Mouse (Mus musculus) kidney, embryonic 14.5 days (tissue): Measurements from ENCODE around the gene Ubap2l. TPM values are rescaled to one million over a fixed set of nuclear protein-coding genes. Genes with fewer than 3 reads are reported as not detected.

ENCODE experiments used
- ATAC-seq: fragments of 200-750 bp; cut with Nextera tagmentation; 2 replicates; pipeline ENCODE4 v1.8.0; 2017; ENCODE audit warnings: moderate number of reproducible peaks, mild to moderate bottlenecking, moderate TSS enrichment, moderate library complexity; ENCODE audit not compliant: low FRiP score, low TSS enrichment
- H3K27ac ChIP-seq: fragments of 300-500 bp; sonication (generic); 2 replicates; pipeline ENCODE4 v1.5.1; 2014; ENCODE audit warnings: low read depth, mild to moderate bottlenecking, low read length, moderate library complexity, mixed read lengths
- H3K27me3 ChIP-seq: fragments of 300-500 bp; sonication (generic); 2 replicates; pipeline ENCODE4 v1.6.1; 2014; ENCODE audit warnings: mild to moderate bottlenecking, low read length; ENCODE audit not compliant: control insufficient read depth, insufficient read depth
- H3K36me3 ChIP-seq: fragments of 300-500 bp; sonication (generic); 2 replicates; pipeline ENCODE4 v1.6.1; 2014; ENCODE audit warnings: low read length, mixed read lengths; ENCODE audit not compliant: control insufficient read depth, insufficient read depth
- H3K4me1 ChIP-seq: fragments of 300-500 bp; sonication (generic); 2 replicates; pipeline ENCODE4 v1.6.1; 2014; ENCODE audit warnings: low read length, mixed read lengths; ENCODE audit not compliant: control insufficient read depth, insufficient read depth
- H3K4me2 ChIP-seq: fragments of 300-500 bp; sonication (generic); replicated peaks from 2 replicates; pipeline ENCODE4 v1.6.1; 2014; ENCODE audit warnings: low read depth, mild to moderate bottlenecking, low read length
- H3K4me3 ChIP-seq: fragments of 300-500 bp; sonication (generic); 2 replicates; pipeline ENCODE4 v1.5.1; 2014; ENCODE audit warnings: mild to moderate bottlenecking, low read length
- H3K9ac ChIP-seq: fragments of 300-500 bp; sonication (generic); 2 replicates; pipeline ENCODE4 v1.6.1; 2014; ENCODE audit warnings: low read depth, mild to moderate bottlenecking, low read length, moderate library complexity
- H3K9me3 ChIP-seq: fragments of 300-500 bp; sonication (generic); 2 replicates; pipeline ENCODE4 v1.6.1; 2016; ENCODE audit warnings: low read length; ENCODE audit not compliant: control insufficient read depth
- WGBS: fragments of 180-500 bp; shearing (Covaris S2); extraction: QIAGEN DNeasy Blood & Tissue Kit; methylation state at CpG from one replicate; pipeline ENCODE4 v1.1.7; 2014; 5-methylcytosine and 5-hydroxymethylcytosine counted together
- polyA plus RNA-seq: library from polyadenylated mRNA; unstranded; fragments of >200 nt; fragmentation: Nextera tagmentation; extraction: Ambion mirVana; gene quantifications from 2 replicates; pipeline ENCODE4 v1.2.1, GENCODE M21; 2014

Gene Ubap2l
- polyA plus RNA-seq, 1 experiment from 2014 or later = 264 TPM

- Histone ChIP-seq H3K4me3 (no peak overlapping the region), H3K36me3 (peaks cover 38% of the 10 kb centered on the region), H3K9ac (no peak overlapping the region), H3K27ac (no peak overlapping the region), H3K4me1 (peaks cover 35% of the 10 kb centered on the region), H3K9me3 (no peaks in the 10 kb centered on the region), H3K27me3 (no peaks in the 10 kb centered on the region), H3K4me2 (no peak overlapping the region)
- 72% methylated on average over 4 of the region's 4 CpGs for WGBS
- no peak for ATAC-seq
Observed at GRCm38 (mm10) chr3:90084790-90085189, 32.4 kb upstream of the Ubap2l start.

GRCm38 (mm10) chr3:90083698-90084324, 31.4 kb upstream of the Ubap2l start:
- Histone ChIP-seq H3K27me3 (no peaks in the 10 kb centered on the region), H3K4me2 (peak overlapping the region; percentile 19; the same call in 1 of the 2 replicates), H3K4me1 (peaks cover 37% of the 10 kb centered on the region), H3K9me3 (no peaks in the 10 kb centered on the region), H3K27ac (peak overlapping the region; percentile 17; the same call in 1 of the 2 replicates), H3K9ac (no peak overlapping the region; the same call in 1 of the 2 replicates), H3K36me3 (peaks cover 30% of the 10 kb centered on the region), H3K4me3 (no peak overlapping the region)
- 34% methylated on average over 3 of the region's 3 CpGs for WGBS
- no peak for ATAC-seq

GRCm38 (mm10) chr3:90083034-90083433, 30.6 kb upstream of the Ubap2l start:
- Histone ChIP-seq H3K36me3 (peaks cover 23% of the 10 kb centered on the region), H3K27me3 (no peaks in the 10 kb centered on the region), H3K4me2 (peak overlapping the region; percentile 19; the same call in 1 of the 2 replicates), H3K4me1 (peaks cover 39% of the 10 kb centered on the region), H3K4me3 (peak overlapping the region; percentile 9; the same call in 1 of the 2 replicates), H3K27ac (peak overlapping the region; percentile 17; the same call in 1 of the 2 replicates), H3K9ac (peak overlapping the region; percentile 40), H3K9me3 (no peaks in the 10 kb centered on the region)
- ATAC-seq = no peak
- 57% methylated on average over 5 of the region's 5 CpGs for WGBS

- H3K4me3 ChIP-seq = peak overlapping the region; percentile 83; the same call in 1 of the 2 replicates
- H3K27ac ChIP-seq = peak overlapping the region; percentile 53
- peaks cover 8% of the 10 kb centered on the region; the same call in 1 of the 2 replicates for H3K36me3 ChIP-seq
- H3K4me2 ChIP-seq = peak overlapping the region; percentile 49
- 71% methylated on average over 5 of the region's 5 CpGs for WGBS
- H3K9ac ChIP-seq = peak overlapping the region; percentile 46; the same call in 1 of the 2 replicates
- H3K9me3 ChIP-seq = no peaks in the 10 kb centered on the region
- no peak for ATAC-seq
- peaks cover 46% of the 10 kb centered on the region for H3K4me1 ChIP-seq
- no peaks in the 10 kb centered on the region for H3K27me3 ChIP-seq
Observed at GRCm38 (mm10) chr3:90081365-90082240, 29.2 kb upstream of the Ubap2l start.

DNA sequence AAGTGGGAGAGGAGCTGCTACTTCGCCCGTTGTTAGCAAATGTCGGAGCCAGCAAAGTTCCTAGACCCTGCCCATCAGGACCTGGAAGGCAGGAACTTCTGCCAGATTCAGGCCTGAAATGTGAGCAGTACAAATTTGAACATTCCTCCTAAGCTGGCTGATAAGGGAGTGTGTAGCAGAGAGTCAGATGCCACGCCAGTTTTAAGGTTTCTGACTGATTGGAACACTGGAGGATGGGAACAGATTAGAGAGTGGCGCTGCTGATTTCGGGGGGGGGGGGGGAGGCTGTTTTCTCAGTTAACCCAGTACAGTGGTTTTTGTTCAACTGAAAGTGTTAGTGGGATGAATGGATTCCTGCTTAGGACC, 28.1 kb upstream of the Ubap2l start:
- no peak for ATAC-seq
- 1% methylated on average over 6 of the region's 6 CpGs for WGBS
- H3K36me3 ChIP-seq = no peaks in the 10 kb centered on the region; the same call in 1 of the 2 replicates
- peak overlapping the region; percentile 96 for H3K27ac ChIP-seq
- peak overlapping the region; percentile 83 for H3K9ac ChIP-seq
- peak overlapping the region; percentile 49 for H3K4me2 ChIP-seq
- H3K27me3 ChIP-seq = no peaks in the 10 kb centered on the region
- H3K9me3 ChIP-seq = no peaks in the 10 kb centered on the region
- peak overlapping the region; percentile 83 for H3K4me3 ChIP-seq
- peaks cover 46% of the 10 kb centered on the region for H3K4me1 ChIP-seq

DNA sequence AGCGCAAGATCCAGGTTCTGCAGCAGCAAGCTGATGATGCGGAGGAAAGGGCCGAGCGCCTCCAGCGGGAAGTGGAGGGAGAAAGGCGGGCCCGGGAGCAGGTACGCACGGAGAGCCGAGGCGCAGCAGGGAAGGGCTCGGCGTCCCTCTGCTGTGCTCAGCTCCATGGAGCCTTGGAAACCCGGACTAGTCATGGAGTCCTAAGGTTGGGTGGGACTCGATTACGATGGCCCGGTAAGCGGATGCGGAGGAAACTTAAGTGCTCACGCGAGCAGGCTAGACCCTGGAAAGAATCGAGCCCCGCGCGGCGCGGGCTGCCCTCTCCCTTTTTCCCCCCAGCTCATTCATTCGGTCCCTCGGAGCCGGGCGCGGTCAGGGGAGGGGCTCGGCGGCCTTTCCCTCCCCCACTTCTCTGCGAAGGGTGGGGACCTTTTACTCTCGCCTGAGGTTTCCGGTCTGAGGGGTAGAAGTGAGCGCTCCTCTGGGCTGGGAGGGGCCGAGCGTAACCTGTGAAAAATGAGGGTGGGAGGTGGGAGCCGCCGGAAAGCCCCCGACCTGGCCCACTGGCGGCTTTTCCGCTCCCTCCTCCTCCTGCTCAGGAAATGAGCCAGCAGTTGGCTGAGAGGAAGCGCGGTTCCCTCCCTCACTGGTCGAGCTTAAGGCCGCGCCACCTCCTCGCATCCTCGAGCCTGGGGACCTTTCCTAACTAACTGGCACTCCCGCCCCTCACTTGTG, 27.5 kb upstream of the Ubap2l start:
- Histone ChIP-seq H3K27me3 (no peaks in the 10 kb centered on the region), H3K9ac (peak overlapping the region; percentile 83), H3K36me3 (no peaks in the 10 kb centered on the region; the same call in 1 of the 2 replicates), H3K9me3 (no peaks in the 10 kb centered on the region), H3K27ac (peak overlapping the region; percentile 96), H3K4me1 (peaks cover 46% of the 10 kb centered on the region), H3K4me3 (peak overlapping the region; percentile 83), H3K4me2 (peak overlapping the region; percentile 49)
- WGBS = under 1% methylated on average over 51 of the region's 53 CpGs
- peak; percentile 69 for ATAC-seq

- Histone ChIP-seq H3K9ac (peak overlapping the region; percentile 83), H3K36me3 (no peaks in the 10 kb centered on the region; the same call in 1 of the 2 replicates), H3K4me3 (peak overlapping the region; percentile 83), H3K27ac (peak overlapping the region; percentile 96), H3K27me3 (no peaks in the 10 kb centered on the region), H3K4me2 (peak overlapping the region; percentile 49), H3K9me3 (no peaks in the 10 kb centered on the region), H3K4me1 (peaks cover 44% of the 10 kb centered on the region)
- ATAC-seq = peak; percentile 96
- WGBS = 0% methylated on average over 30 of the region's 33 CpGs
Observed at GRCm38 (mm10) chr3:90079133-90079762, 26.8 kb upstream of the Ubap2l start.

- Histone ChIP-seq H3K4me3 (no peak overlapping the region), H3K4me1 (peaks cover 34% of the 10 kb centered on the region), H3K4me2 (no peak overlapping the region), H3K9me3 (no peaks in the 10 kb centered on the region), H3K36me3 (no peaks in the 10 kb centered on the region; the same call in 1 of the 2 replicates), H3K27ac (no peak overlapping the region), H3K27me3 (no peaks in the 10 kb centered on the region), H3K9ac (no peak overlapping the region)
- no peak for ATAC-seq
- 46% methylated on average over 5 of the region's 5 CpGs for WGBS
Observed at GRCm38 (mm10) chr3:90078224-90078623, 25.8 kb upstream of the Ubap2l start.
